Comparison of ENCODE assay signal across 25 mouse cellular contexts in the genomic region with DNA sequence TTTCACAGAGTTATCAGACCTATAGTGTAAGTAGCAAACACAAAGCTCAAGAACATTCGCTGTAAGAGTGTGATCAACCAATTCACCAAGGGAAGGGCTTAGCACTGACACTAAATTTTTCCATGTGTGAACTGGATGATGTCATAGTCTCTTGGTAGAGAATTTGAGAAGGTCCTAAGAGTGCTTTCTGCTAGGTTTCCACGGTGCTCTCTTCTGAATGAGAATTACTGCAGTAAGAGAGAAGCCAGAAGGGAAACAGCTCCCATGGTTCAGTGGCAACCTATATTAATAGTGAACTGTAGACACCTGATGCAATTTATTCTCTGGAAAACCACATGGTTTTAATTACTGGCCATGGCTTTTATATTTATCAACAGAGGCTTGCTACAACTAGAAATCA.
DNase-seq lines count a peak whose midpoint lies in the region; ATAC-seq lines count a peak whose summit lies in the region.
"Had no signal": no experiment of that assay in that cellular context is flagged by ENCODE, and none has a peak within 500 bp of the region (broad histone marks: within the 10 kb centered on the region; RNA-seq: fewer than 3 reads in every experiment).

No protein-coding gene starts in this region.

- no peaks in the 10 kb centered on the region for H3K27me3 ChIP-seq in limb, embryonic 11.5 days (ENCODE audit: control insufficient read depth, insufficient read depth, low read length)
- no peaks in the 10 kb centered on the region for H3K27me3 ChIP-seq in limb, embryonic 10.5 days (ENCODE audit: low read depth, poor library complexity, severe bottlenecking)
- H3K27me3 ChIP-seq in limb, embryonic 12.5 days, result no peaks in the 10 kb centered on the region
- no peaks in the 10 kb centered on the region for H3K27me3 ChIP-seq in limb, embryonic 15.5 days
- H3K27me3 ChIP-seq in hindbrain, embryonic 10.5 days (ENCODE audit: insufficient read depth, poor library complexity, severe bottlenecking), result no peaks in the 10 kb centered on the region
- H3K27me3 ChIP-seq: embryonic facial prominence, embryonic 12.5 days; forebrain, embryonic 12.5 days; forebrain, embryonic 15.5 days; heart, embryonic 13.5 days; hindbrain, embryonic 12.5 days; hindbrain, embryonic 15.5 days had no signal

- H3K4me2 ChIP-seq in limb, embryonic 11.5 days (ENCODE audit: low read depth, severe bottlenecking), result no peak overlapping the region
- no peak overlapping the region for H3K4me2 ChIP-seq in limb, embryonic 12.5 days
- no peak overlapping the region for H3K4me2 ChIP-seq in limb, embryonic 15.5 days
- H3K4me2 ChIP-seq: embryonic facial prominence, embryonic 12.5 days; forebrain, embryonic 12.5 days; forebrain, embryonic 15.5 days; heart, embryonic 13.5 days; hindbrain, embryonic 12.5 days; hindbrain, embryonic 15.5 days had no signal

- peaks cover 12% of the 10 kb centered on the region for H3K4me1 ChIP-seq in limb, embryonic 11.5 days (ENCODE audit: control insufficient read depth, insufficient read depth, low read length)
- peaks cover 38% of the 10 kb centered on the region for H3K4me1 ChIP-seq in limb, embryonic 10.5 days
- H3K4me1 ChIP-seq in limb, embryonic 12.5 days (replicated peaks), result peaks cover 18% of the 10 kb centered on the region
- peaks cover 8% of the 10 kb centered on the region; the same call in 1 of the 2 replicates for H3K4me1 ChIP-seq in limb, embryonic 15.5 days
- H3K4me1 ChIP-seq in hindbrain, embryonic 10.5 days (replicated peaks), result peaks cover 11% of the 10 kb centered on the region

- ATAC-seq in limb, embryonic 11.5 days (ENCODE audit: insufficient number of reproducible peaks, low FRiP score, low TSS enrichment, low read depth), result peak; percentile 51; the same call in 1 of the 2 replicates
- ATAC-seq in limb, embryonic 12.5 days (ENCODE audit: insufficient number of reproducible peaks, insufficient read depth, low FRiP score, low TSS enrichment, low read depth), result peak; percentile 69; the same call in 1 of the 2 replicates
- ATAC-seq in limb, embryonic 15.5 days (ENCODE audit: insufficient number of reproducible peaks, low FRiP score, low TSS enrichment, low read depth), result peak; percentile 48; the same call in 1 of the 2 replicates
- ATAC-seq: activated CD4-positive, CD25-positive, alpha-beta regulatory T cell, adult 4 months; CD4-positive, CD25-positive, alpha-beta regulatory T cell, adult 4 months; forebrain, embryonic 15.5 days had no signal

- no peak for DNase-seq in limb, embryonic 11.5 days (ENCODE audit: low spot score)
- no peak for DNase-seq in limb, embryonic 10.5 days (ENCODE audit: low spot score)
- DNase-seq in kidney, postnatal 14 days, result no peak
- no peak for DNase-seq in hindbrain, embryonic 10.5 days (ENCODE audit: low spot score)
- DNase-seq: adrenal gland, adult 8-10 months; adrenal gland, postnatal 36 days; cerebellum, adult 18-20 months; cerebellum, adult 9-10 months; cerebellum, postnatal 14 days; gastrocnemius, postnatal 25 days; heart, adult 18-20 months; heart, postnatal 14 days; heart, postnatal 4 days had no signal

- WGBS in limb, embryonic 11.5 days, result 45% methylated on average over 2 of the region's 2 CpGs
- 58% methylated on average over 2 of the region's 2 CpGs for WGBS in limb, embryonic 10.5 days
- WGBS in limb, embryonic 12.5 days, result 35% methylated on average over 2 of the region's 2 CpGs
- 33% methylated on average over 2 of the region's 2 CpGs for WGBS in limb, embryonic 15.5 days
- WGBS in hindbrain, embryonic 10.5 days, result 78% methylated on average over 2 of the region's 2 CpGs

- H3K27ac ChIP-seq in limb, embryonic 11.5 days (replicated peaks; ENCODE audit: low read depth, low read length), result no peak overlapping the region
- no peak overlapping the region for H3K27ac ChIP-seq in limb, embryonic 10.5 days
- no peak overlapping the region for H3K27ac ChIP-seq in limb, embryonic 12.5 days
- no peak overlapping the region for H3K27ac ChIP-seq in limb, embryonic 15.5 days
- H3K27ac ChIP-seq in hindbrain, embryonic 10.5 days, result no peak overlapping the region
- H3K27ac ChIP-seq: embryonic facial prominence, embryonic 12.5 days; forebrain, embryonic 12.5 days; forebrain, embryonic 15.5 days; heart, embryonic 10.5 days; heart, embryonic 13.5 days; hindbrain, embryonic 12.5 days; hindbrain, embryonic 15.5 days had no signal

- no peaks in the 10 kb centered on the region for H3K36me3 ChIP-seq in limb, embryonic 11.5 days (ENCODE audit: control insufficient read depth, insufficient read depth, low read length)
- H3K36me3 ChIP-seq in limb, embryonic 10.5 days, result no peaks in the 10 kb centered on the region
- H3K36me3 ChIP-seq in limb, embryonic 12.5 days, result no peaks in the 10 kb centered on the region
- H3K36me3 ChIP-seq in limb, embryonic 15.5 days, result no peaks in the 10 kb centered on the region
- H3K36me3 ChIP-seq in hindbrain, embryonic 10.5 days, result no peaks in the 10 kb centered on the region
- H3K36me3 ChIP-seq: embryonic facial prominence, embryonic 12.5 days; forebrain, embryonic 12.5 days; forebrain, embryonic 15.5 days; heart, embryonic 10.5 days; heart, embryonic 13.5 days; hindbrain, embryonic 12.5 days; hindbrain, embryonic 15.5 days had no signal

- no peaks in the 10 kb centered on the region for H3K9me3 ChIP-seq in limb, embryonic 11.5 days (ENCODE audit: control insufficient read depth, low read length)
- H3K9me3 ChIP-seq in limb, embryonic 10.5 days (replicated peaks), result no peaks in the 10 kb centered on the region
- H3K9me3 ChIP-seq in limb, embryonic 12.5 days, result 0 out of 2 replicates have a peak, but pooled peaks cover 4% of the 10 kb centered on the region
- H3K9me3 ChIP-seq in limb, embryonic 15.5 days, result no peaks in the 10 kb centered on the region
- peaks cover 7% of the 10 kb centered on the region; the same call in 1 of the 2 replicates for H3K9me3 ChIP-seq in hindbrain, embryonic 10.5 days
- H3K9me3 ChIP-seq: embryonic facial prominence, embryonic 12.5 days; forebrain, embryonic 12.5 days; forebrain, embryonic 15.5 days; heart, embryonic 10.5 days; hindbrain, embryonic 15.5 days had no signal

- H3K4me3 ChIP-seq in limb, embryonic 11.5 days (ENCODE audit: low read depth, low read length), result no peak overlapping the region
- no peak overlapping the region for H3K4me3 ChIP-seq in limb, embryonic 10.5 days
- no peak overlapping the region for H3K4me3 ChIP-seq in limb, embryonic 12.5 days (replicated peaks)
- H3K4me3 ChIP-seq in limb, embryonic 15.5 days, result no peak overlapping the region
- H3K4me3 ChIP-seq in hindbrain, embryonic 10.5 days, result no peak overlapping the region
- H3K4me3 ChIP-seq: embryonic facial prominence, embryonic 12.5 days; erythroblast, embryonic 14.5 days; forebrain, embryonic 12.5 days; forebrain, embryonic 15.5 days; heart, embryonic 10.5 days; heart, embryonic 13.5 days; hindbrain, embryonic 12.5 days; hindbrain, embryonic 15.5 days had no signal

- H3K9ac ChIP-seq in limb, embryonic 11.5 days (ENCODE audit: low read length), result no peak overlapping the region
- H3K9ac ChIP-seq in limb, embryonic 12.5 days (replicated peaks), result no peak overlapping the region
- H3K9ac ChIP-seq in limb, embryonic 15.5 days, result no peak overlapping the region
- H3K9ac ChIP-seq: embryonic facial prominence, embryonic 12.5 days; forebrain, embryonic 12.5 days; forebrain, embryonic 15.5 days; heart, embryonic 13.5 days; hindbrain, embryonic 12.5 days; hindbrain, embryonic 15.5 days had no signal
